Mouse (Mus musculus): ENCODE measurements around the gene Inpp4b.

- TF ChIP-seq CTCF (IDR thresholded peaks at IDR 0.05; ENCODE audit: extremely low read depth, insufficient read depth, low read length) (no peak), POLR2A (IDR thresholded peaks at IDR 0.05; ENCODE audit: extremely low read depth, insufficient read depth, low read length) (no peak)
These were observed 438.7 kb downstream of the Inpp4b start for GRCm38 (mm10) chr8:81780921-81781675.

All from cortical plate, adult 2 months (tissue).